Mouse (Mus musculus) layer of hippocampus, adult 18-20 months (tissue): Measurements from ENCODE around the gene Sytl4. TPM values are rescaled to one million over a fixed set of nuclear protein-coding genes. Genes with fewer than 3 reads are reported as not detected.

Experiments
- total RNA-seq, 2 experiments: library from RNA; stranded (reverse); gene quantifications; 2 replicates each; pipeline ENCODE4 v1.2.3; 2021

Gene Sytl4
- total RNA-seq, 2 experiments from 2014 or later = 1.1 to 1.7 TPM

Other genes starting within 250 kb of the Sytl4 start
- not detected for gene Tnmd, start 130.8 kb downstream of the Sytl4 start, total RNA-seq
- gene Tspan6, start 83.4 kb downstream of the Sytl4 start, total RNA-seq = 10 to 100 TPM; 13.5 to 14.2 TPM
- gene Srpx2, start 73.4 kb downstream of the Sytl4 start, total RNA-seq = under 1 TPM; 0.58 to 0.77 TPM
- gene Cstf2, start 77.4 kb upstream of the Sytl4 start, total RNA-seq = 10 to 100 TPM; 92.4 to 95.7 TPM
- 1 to 10 TPM in 1 of 2 experiments, under 1 TPM in 1; 0.43 to 1.1 TPM for gene Xkrx, start 180.3 kb upstream of the Sytl4 start, total RNA-seq
- gene Arl13a, start 205.7 kb upstream of the Sytl4 start, total RNA-seq = not detected
- not detected for gene Nox1, start 240.1 kb upstream of the Sytl4 start, total RNA-seq